Mouse (Mus musculus) right cerebral cortex, adult 18-20 months (tissue): ENCODE measurements around the gene Slc25a19.

Experiments
- DNase-seq: peaks from one replicate; pipeline ENCODE4 v3.0.0; 2022; ENCODE audit warnings: mixed read lengths

Gene Slc25a19

GRCm38 (mm10) chr11:115595209-115595608 is 32.9 kb downstream of the Slc25a19 start:
- no peak for DNase-seq

DNA sequence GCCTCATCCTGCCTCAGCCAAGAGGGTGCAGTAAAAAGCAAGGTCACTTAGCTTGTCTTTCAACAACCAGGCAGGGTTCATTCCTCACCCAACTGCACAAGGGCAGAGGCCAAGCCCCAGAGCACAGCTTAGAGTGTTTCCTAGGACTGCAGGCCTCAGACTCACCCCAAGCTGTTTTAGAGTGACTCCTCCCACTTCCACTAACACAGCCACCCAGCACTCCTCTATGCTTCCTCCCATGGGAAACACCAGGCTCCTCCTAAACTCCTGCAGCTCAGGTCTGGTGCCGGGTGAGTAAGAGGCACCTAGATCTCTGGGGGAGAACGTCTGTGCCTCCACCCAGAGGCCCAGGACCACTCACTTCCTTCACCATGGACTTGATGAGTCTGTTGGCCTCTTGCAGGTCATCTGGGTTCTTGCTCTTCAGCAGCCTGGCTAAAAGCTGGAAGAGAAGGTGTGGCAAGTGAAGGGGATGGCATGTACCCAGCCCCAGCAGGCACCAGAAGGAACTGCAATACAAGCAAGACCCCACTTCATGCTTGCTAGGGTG is 37.5 kb downstream of the Slc25a19 start:
- DNase-seq, result no peak

- DNase-seq, result no peak
Observed at GRCm38 (mm10) chr11:115587984-115588383, 40.1 kb downstream of the Slc25a19 start.

DNA sequence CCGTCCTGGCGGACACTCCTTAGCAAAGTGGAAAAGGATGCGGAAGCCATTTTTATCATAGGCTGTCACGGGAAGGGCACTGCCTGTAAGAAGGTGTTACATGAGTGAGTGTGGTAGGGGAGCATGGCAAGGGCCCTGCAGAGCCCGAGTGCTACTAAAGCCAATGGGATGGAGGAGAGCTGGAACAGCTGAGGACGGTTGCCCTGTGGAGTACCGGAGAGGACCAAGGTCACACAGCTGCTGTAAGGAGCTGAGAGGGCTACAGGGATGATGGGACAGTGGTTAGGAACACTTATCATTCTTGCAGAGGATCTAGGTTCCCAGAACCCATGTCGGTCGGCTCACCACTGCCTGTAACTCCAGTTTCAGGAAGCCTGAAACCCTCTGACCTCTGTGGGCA is 41.7 kb downstream of the Slc25a19 start:
- DNase-seq, result no peak

DNA sequence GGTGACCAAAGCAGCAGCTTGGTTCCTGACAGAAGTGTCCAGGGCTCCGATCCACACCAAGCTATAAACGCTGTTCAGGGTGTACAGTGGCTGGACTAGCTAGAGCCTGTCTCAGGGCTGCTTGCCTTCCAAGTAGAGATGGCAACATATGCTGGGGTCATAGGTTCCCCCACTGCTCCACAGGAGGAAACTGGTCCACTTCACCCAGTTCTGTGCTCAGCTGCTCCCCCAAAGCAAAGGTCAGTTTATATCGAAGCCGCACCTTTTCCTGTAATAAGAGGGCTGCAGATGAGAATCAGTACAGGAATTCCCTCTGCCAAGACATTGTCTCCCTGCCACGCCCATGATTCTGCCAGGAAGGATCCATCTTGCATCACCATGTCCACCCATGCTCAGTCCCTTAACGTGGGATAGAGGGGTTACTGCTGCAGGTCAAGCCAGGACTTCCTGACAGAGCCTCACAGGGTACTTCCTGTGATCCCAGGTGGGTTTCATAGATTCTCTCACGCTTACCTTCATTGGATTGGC is 42.5 kb downstream of the Slc25a19 start:
- DNase-seq, result no peak

DNA sequence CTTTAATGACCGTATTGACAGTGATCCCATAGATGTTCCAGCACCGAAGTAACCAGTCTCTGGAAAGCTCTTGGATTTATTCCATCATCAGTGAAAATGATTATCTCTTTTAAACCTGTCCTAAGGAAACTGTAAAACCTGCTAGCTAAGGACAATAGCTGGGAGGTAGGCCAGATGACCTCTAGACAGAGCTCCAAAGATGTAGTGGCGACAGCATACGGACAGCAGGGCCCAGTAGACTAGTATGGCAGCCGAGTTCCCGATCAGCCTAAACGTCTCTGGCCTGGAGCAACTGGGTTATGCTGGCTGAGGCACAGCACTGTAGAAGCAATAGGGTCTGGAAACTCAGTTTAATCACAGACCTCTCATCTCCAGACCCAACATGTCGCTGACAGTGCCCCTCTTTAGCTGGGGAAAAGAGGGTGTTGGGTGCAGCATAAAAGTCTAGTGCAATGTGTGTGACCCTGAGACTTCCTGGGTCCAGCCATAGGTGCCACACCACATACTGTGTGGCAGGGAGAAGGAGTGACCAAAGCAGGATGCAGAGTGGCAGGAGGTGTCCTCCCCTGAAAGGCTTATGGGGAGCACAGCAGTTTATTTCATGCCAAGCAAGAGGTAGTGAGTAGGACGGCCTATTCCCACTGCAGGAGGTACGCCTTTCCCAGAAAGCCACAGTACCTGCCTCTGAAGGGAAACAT is 43.6 kb downstream of the Slc25a19 start:
- DNase-seq, result no peak

DNA sequence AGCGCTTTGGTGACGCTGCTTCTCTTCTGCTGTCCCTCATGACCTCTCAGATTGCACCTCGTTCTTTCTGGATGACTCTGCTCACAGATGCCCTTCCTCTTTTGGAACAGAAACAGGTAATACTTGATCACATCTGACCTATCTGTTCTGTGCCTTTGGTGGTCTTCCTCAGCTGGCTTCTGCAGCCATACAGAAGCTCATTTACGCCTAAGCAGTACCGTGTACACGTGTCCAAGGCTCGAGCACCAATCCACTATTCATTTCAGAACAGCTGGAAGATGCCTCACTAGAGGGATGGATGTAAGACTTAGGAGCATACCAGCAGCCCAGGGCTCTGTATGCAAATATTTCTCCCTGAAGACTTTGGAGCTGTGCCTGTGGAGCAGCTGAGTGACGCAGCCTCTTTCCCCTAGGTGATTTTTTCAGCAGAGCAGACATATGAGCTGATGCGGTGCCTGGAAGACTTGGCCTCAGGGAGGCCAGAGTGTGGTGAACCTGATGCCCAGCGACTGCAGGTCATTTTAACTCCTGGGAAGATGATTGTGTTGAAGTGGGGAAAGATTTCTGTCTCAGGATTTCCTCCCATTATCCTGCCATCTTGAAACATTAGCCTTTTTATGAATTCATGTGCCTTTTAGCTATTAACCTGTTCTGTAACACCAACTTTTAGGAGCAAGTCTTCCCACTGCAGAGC is 45.0 kb downstream of the Slc25a19 start:
- DNase-seq, result no peak

DNA sequence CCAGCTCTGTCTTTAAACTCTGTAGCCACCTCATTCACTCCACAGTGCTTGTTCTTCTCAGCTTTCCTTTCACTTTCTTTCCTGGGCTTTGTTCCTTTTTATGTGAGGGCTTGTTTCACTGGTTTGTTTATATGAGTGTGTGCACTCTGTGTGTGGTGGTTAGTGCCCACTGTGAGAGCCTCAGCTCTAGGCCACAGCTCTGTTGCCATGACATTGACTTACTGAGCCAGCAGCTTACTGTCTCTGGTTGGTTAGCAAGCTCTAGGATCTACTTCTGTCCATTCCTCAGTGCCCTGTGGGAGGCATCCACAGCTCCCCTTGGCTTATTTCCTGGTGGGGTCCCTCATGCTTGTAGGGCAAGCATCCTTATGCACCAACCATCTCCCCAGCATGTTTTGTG is 49.0 kb downstream of the Slc25a19 start:
- no peak for DNase-seq

DNA sequence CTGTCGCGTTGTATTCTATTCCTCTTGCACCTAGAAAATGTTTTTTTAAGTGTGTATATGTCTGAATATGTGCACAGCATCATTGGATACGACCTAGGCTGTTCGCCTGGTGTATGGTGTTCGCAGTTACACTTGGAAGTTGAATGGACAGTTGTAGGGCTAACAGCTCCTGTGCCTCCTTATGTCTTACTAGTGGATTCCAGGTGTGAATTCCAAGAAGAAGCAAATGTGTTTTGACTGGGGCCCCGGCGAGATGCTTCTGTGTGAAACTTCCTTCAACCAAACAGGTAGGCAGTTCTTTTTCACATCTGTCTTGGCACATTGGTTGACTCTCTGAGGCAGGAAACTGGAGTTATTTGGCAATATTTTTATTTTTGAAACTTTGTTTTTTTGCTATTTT is 63.1 kb downstream of the Slc25a19 start:
- no peak for DNase-seq
